Mouse (Mus musculus) testis, adult 2 months (tissue): ENCODE results near the gene E030018B13Rik.

Experiments used
- CTCF ChIP-seq: fragments of 200-500 bp; IDR thresholded peaks from 2 replicates; pipeline ENCODE4 v1.5.1; 2012; ENCODE audit warnings: low read depth, mild to moderate bottlenecking, inconsistent platforms, low read length, moderate library complexity; ENCODE audit not compliant: control insufficient read depth, insufficient read depth, insufficient replicate concordance
- POLR2A ChIP-seq: fragments of 200-500 bp; IDR thresholded peaks from 2 replicates; pipeline ENCODE4 v1.6.1; 2012; ENCODE audit warnings: low read depth, mild to moderate bottlenecking, inconsistent platforms, low read length, moderate library complexity; ENCODE audit not compliant: control insufficient read depth

DNA sequence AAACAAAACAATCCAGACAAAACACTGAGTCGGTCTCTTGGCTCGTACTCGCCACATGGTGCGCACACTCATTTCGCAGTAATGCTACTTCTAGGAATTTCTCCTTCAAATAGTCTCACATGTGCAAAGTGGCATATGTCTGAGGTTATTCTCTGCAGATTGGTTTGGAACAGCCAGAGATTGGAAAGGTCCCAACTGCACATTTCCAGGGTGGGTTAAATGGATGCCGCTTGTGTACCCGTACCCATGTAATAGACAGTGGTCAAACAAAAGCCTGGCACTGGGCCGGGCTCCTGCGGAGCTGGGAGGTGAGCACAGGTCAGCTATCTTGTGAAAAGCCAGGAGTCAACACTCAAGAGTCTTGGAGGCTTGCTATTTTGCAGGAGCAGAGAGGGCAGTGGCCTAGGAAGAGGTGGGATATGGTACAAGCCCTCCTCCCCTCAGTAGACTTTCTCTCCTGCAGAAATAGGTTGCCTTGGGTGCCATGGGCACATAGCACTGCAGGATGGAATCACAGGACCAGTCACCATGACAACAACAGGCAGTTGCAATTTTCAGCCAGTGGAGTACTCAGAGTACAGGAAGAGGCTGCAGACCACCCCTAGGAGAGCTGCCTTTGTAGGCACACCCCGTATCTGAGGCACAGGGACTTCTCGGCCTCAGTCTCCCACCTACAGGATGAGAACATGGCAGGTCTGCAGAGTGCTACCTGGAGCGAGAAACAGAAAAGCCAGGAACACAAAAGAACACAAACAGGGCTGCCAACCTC, 41.4 kb downstream of the E030018B13Rik start:
- no peak for TF ChIP-seq CTCF
- TF ChIP-seq POLR2A, result no peak
